In the genomic region with DNA sequence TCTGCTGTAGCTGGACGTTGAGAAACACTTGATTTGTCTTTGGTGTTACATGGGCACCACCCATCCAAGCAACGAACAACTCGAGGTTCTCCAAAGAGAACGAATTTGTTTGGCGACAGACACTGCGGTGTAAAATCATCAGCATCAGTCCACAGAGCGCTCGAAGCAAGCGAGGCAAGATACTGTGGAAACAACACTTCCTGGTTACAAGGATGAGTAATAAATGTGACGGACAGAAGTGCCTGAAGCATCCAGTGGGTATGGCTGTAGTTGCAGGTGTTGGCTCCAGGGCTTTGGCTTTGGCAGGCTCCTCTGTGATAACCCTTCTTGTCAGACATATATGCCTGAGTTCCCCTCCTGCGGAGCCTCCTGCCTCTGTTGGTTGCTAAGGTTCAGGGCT, we compare ENCODE assay signal across 14 mouse cellular contexts.
"Had no signal": no experiment of that assay in that cellular context is flagged by ENCODE, and none has a peak within 500 bp of the region (broad histone marks: within the 10 kb centered on the region; RNA-seq: fewer than 3 reads in every experiment).

No protein-coding gene starts in this region.

- H3K4me3 ChIP-seq: kidney, embryonic 15.5 days; left cerebral cortex, adult 2 months; limb, embryonic 10.5 days; liver, embryonic 15.5 days; megakaryocyte, embryonic 14.5 days; midbrain, embryonic 12.5 days had no signal

- H3K4me1 ChIP-seq: liver, embryonic 15.5 days; megakaryocyte, embryonic 14.5 days; midbrain, embryonic 12.5 days had no signal

- H3K27me3 ChIP-seq: kidney, embryonic 15.5 days; liver, embryonic 15.5 days; megakaryocyte, embryonic 14.5 days; midbrain, embryonic 12.5 days had no signal

- H3K36me3 ChIP-seq: kidney, embryonic 15.5 days; limb, embryonic 10.5 days; liver, embryonic 15.5 days; midbrain, embryonic 12.5 days had no signal

- DNase-seq: kidney, adult 18-20 months; kidney, postnatal 25 days; lung, adult 2 months; lung, postnatal 4 days; right cerebral cortex, adult 18-20 months; right cerebral cortex, postnatal 25 days had no signal

- H3K27ac ChIP-seq: kidney, embryonic 15.5 days; left cerebral cortex, adult 2 months; limb, embryonic 10.5 days; liver, embryonic 15.5 days; midbrain, embryonic 12.5 days had no signal

- ATAC-seq: lung, postnatal 0 days; midbrain, embryonic 16.5 days had no signal
